Mouse (Mus musculus) ES-Bruce4 (cell line): ENCODE measurements around the gene Itsn1.

Experiments used
- CTCF ChIP-seq: IDR thresholded peaks from one replicate; pipeline ENCODE4 v1.8.1; 2011; ENCODE audit warnings: low read depth, low read length
- EP300 ChIP-seq: IDR thresholded peaks from 2 replicates; pipeline ENCODE4 v1.6.1; 2011; ENCODE audit warnings: low read depth, low read length; ENCODE audit not compliant: insufficient read depth
- POLR2A ChIP-seq: IDR thresholded peaks from one replicate; pipeline ENCODE4 v1.8.1; 2011; ENCODE audit warnings: low read length; ENCODE audit not compliant: insufficient read depth

DNA sequence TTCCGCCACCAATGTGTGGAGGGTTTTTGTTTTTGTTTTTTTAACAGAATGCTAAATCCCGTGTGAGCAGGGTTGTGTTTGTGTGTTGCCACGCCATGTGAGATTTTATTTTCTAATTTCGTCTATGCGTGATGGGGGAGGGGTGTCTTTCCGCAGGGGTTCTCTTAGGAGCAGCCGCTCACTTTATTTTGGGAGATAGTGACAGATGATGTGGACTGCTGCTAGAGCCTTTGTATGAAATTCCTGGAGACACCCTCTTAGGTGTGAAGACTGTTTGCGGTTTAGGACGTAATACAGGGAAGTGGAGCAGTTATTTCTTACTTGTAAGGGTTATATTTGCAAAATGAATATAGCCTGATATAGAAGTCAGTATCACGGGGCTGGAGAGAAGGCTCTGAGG lies 176.9 kb downstream of the Itsn1 start:
- TF ChIP-seq CTCF: no peak
- no peak for TF ChIP-seq POLR2A
- no peak for TF ChIP-seq EP300
